Mouse (Mus musculus): ENCODE results near the gene Map3k10. TPM values are rescaled to one million over a fixed set of nuclear protein-coding genes. Genes with fewer than 3 reads are reported as not detected.
A peak's percentile ranks its signal among the peaks of the same experiment; 100 is the strongest.
"Not testable (repeated sequence)": the region's sequence is repeated elsewhere in the genome, so short reads cannot be mapped to it uniquely, and the experiment has no call there.

The Map3k10 gene
- polyA plus RNA-seq, 1 experiment from 2014 or later, result 6.9 TPM

DNA sequence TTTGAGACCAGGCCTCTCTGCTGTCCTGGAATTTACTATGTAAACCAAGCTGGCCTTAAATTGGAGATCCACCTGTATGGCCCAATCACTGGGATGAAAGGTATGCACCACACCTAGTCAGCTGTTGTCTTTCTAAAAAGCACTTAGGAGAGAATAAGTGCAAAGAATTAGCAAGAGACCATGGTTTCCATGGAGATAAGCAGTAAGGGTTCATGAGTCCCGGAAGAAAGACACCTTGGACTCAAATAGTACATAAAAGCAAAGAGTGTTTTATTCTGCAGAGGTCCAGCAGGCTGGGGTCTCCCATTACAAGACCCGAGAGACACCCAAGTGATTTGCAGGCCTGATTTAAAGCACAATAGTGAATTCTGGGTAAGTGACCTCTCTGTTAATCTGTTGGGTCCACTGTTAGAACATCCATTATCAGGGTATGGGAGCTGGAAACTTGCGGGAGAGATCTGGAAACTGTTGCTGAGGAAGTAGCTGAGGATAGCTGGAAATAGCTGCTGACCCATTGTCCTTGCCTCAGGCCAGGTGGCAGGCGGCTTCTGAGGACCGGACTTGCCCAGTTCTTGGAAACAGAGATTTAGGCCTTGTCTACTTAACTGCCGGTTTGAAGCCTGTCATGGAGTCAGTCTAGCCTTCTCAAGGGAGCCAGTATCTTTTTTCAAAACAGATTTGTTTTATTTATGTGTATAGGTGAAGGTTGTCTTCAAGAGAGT lies 27.0 kb downstream of the Map3k10 start:
- 77% methylated on average over 6 of the region's 6 CpGs for WGBS
- H3K9me3 ChIP-seq (ENCODE audit: low read depth, low read length), result no peaks in the 10 kb centered on the region
- no peaks in the 10 kb centered on the region for H3K4me1 ChIP-seq (ENCODE audit: insufficient read depth)
- no peak for TF ChIP-seq CTCF (IDR thresholded peaks at IDR 0.05; ENCODE audit: low read depth)
- ATAC-seq (ENCODE audit: insufficient read depth) (no peak), DNase-seq (no peak)
- H3K36me3 ChIP-seq (ENCODE audit: insufficient read depth), result no peaks in the 10 kb centered on the region
- H3K27ac ChIP-seq (ENCODE audit: low read depth), result no peak overlapping the region
- no peak overlapping the region for H3K4me2 ChIP-seq
- no peak overlapping the region for H3K9ac ChIP-seq
- H3K4me3 ChIP-seq (ENCODE audit: low read depth, low read length), result no peak overlapping the region
- peaks cover 9% of the 10 kb centered on the region for H3K27me3 ChIP-seq (ENCODE audit: insufficient read depth, low read length)

DNA sequence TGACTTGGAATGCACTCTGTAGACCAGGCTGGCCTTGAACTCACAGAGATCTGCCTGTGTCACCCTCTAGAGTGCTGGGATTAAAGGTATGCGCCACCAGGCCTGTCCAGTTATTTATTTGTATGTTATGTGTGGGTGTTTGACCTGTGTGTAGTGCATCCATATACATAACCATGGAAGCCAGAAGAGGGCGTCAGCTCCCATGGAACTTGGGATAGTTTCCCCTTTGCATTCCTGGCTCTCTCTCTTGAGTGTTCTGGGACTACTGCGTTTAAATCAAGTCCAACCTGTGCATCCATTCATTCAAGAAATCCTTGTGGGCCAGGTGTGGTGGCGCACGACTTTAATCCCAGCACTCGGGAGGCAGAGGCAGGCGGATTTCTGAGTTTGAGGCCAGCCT lies 27.9 kb downstream of the Map3k10 start:
- Histone ChIP-seq H3K4me2 (no peak overlapping the region), H3K4me3 (ENCODE audit: low read depth, low read length) (no peak overlapping the region)
- ATAC-seq (ENCODE audit: insufficient read depth), result no peak

DNA sequence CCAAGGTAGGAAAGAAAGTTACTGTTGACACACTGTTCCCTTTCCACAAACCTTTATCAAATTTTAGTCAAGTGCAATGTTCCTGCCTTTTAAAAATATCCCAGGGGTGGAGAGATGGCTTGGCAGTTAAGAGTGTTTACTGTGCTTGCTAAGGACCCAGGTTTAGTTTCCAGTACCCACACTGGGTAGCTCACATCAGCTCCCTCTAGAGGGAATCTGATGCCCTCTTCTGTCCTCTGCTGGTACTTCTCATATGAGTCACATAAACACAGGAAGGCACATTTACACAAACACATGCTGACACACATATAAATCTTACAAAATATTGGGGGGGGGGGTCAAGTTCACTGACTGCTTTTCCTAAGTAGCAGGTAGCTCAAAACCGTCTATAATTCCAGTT lies 29.9 kb downstream of the Map3k10 start:
- peak; percentile 31 for TF ChIP-seq CTCF (IDR thresholded peaks at IDR 0.05; ENCODE audit: low read depth)
- no peak for ATAC-seq (ENCODE audit: insufficient read depth)
- Histone ChIP-seq H3K4me1 (ENCODE audit: insufficient read depth) (no peaks in the 10 kb centered on the region), H3K36me3 (ENCODE audit: insufficient read depth) (peaks cover 4% of the 10 kb centered on the region; the same call in 1 of the 2 replicates), H3K27me3 (ENCODE audit: insufficient read depth, low read length) (no peaks in the 10 kb centered on the region), H3K4me3 (ENCODE audit: low read depth, low read length) (no peak overlapping the region), H3K4me2 (no peak overlapping the region), H3K9me3 (ENCODE audit: low read depth, low read length) (no peaks in the 10 kb centered on the region), H3K27ac (ENCODE audit: low read depth) (no peak overlapping the region), H3K9ac (no peak overlapping the region)
- peak; percentile 18 for DNase-seq
- WGBS, result 36% methylated on average over 1 of the region's 1 CpGs

More for the DNA sequence above, 27.9 kb downstream of the Map3k10 start:
- 82% methylated on average over 7 of the region's 7 CpGs for WGBS
- Histone ChIP-seq H3K36me3 (ENCODE audit: insufficient read depth) (no peaks in the 10 kb centered on the region), H3K9ac (no peak overlapping the region), H3K27me3 (ENCODE audit: insufficient read depth, low read length) (peaks cover 4% of the 10 kb centered on the region; the same call in 1 of the 2 replicates), H3K27ac (ENCODE audit: low read depth) (no peak overlapping the region), H3K4me1 (ENCODE audit: insufficient read depth) (no peaks in the 10 kb centered on the region), H3K9me3 (ENCODE audit: low read depth, low read length) (no peaks in the 10 kb centered on the region)
- DNase-seq, result no peak
- no peak for TF ChIP-seq CTCF (IDR thresholded peaks at IDR 0.05; ENCODE audit: low read depth)

DNA sequence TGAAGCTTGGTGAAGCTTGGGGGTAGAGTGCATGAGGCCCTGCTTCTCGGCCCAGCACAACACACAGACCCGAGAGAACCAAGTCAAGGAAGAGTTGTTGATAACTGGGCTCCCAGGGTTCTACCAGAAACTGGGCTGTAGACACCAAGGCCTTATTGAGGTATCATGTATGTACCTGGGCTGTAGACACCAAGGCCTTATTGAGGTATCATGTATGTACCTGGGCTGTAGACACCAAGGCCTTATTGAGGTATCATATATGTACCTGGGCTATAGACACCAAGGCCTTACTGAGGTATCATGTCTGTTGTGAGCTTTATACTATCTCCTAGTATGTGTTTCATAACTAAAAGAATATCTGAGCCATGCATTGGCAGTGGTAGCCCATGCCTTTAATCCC lies 39.3 kb downstream of the Map3k10 start:
- H3K27ac ChIP-seq (ENCODE audit: low read depth); ATAC-seq (ENCODE audit: insufficient read depth); H3K4me3 ChIP-seq (ENCODE audit: low read depth, low read length); DNase-seq; H3K9ac ChIP-seq; H3K4me1 ChIP-seq (ENCODE audit: insufficient read depth); H3K9me3 ChIP-seq (ENCODE audit: low read depth, low read length); H3K4me2 ChIP-seq; H3K27me3 ChIP-seq (ENCODE audit: insufficient read depth, low read length): not testable (repeated sequence)
- 96% methylated on average over 2 of the region's 2 CpGs for WGBS
- H3K36me3 ChIP-seq (ENCODE audit: insufficient read depth), result peaks cover 70% of the 10 kb centered on the region

DNA sequence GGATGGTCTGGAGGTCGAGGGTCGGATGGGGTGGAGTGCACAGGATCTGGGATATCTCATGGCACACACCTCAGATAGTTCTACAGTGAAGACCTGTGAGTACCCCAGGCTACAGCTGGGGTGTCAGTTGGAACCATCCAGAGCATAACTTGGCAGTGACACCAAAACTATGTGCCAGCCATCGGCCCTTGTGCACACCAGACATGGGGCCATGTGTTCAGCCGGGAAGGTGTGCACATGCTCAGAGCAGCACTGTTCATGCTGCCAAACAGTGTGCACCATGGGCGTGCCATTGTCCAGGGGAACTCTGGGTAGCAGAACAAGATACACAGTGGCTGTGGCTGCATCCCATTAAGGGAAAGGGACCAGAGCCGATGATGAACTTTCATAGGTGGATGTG lies 39.7 kb downstream of the Map3k10 start:
- Histone ChIP-seq H3K4me2 (no peak overlapping the region), H3K9me3 (ENCODE audit: low read depth, low read length) (no peaks in the 10 kb centered on the region), H3K9ac (no peak overlapping the region), H3K4me1 (ENCODE audit: insufficient read depth) (no peaks in the 10 kb centered on the region), H3K36me3 (ENCODE audit: insufficient read depth) (peaks cover 70% of the 10 kb centered on the region), H3K27me3 (ENCODE audit: insufficient read depth, low read length) (no peaks in the 10 kb centered on the region), H3K27ac (ENCODE audit: low read depth) (no peak overlapping the region), H3K4me3 (ENCODE audit: low read depth, low read length) (no peak overlapping the region)
- DNase-seq (no peak), ATAC-seq (ENCODE audit: insufficient read depth) (no peak)
- WGBS, result 92% methylated on average over 6 of the region's 6 CpGs
- no peak for TF ChIP-seq CTCF (IDR thresholded peaks at IDR 0.05; ENCODE audit: low read depth)

DNA sequence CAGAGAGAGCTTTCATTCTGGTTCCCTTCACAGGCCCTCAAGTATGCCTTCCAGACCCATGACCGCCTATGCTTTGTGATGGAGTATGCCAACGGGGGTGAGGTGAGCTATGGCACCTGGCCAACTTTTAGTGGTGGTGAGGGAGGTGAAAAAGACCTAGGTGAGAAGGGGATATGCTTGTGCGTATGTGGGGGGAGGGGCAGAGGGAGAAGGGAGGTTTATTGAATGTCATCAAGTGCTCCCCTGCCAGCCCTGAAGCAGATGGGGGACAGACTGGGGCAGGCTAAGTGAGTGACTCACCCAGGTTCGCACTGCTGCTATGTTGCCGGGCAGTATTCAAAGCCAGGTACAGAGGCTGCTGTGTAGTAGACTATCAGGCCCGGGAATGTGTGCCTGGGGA lies 41.2 kb downstream of the Map3k10 start:
- no peaks in the 10 kb centered on the region for H3K4me1 ChIP-seq (ENCODE audit: insufficient read depth)
- H3K9ac ChIP-seq, result no peak overlapping the region
- no peak overlapping the region for H3K27ac ChIP-seq (ENCODE audit: low read depth)
- no peak for TF ChIP-seq CTCF (IDR thresholded peaks at IDR 0.05; ENCODE audit: low read depth)
- no peak overlapping the region for H3K4me3 ChIP-seq (ENCODE audit: low read depth, low read length)
- no peaks in the 10 kb centered on the region for H3K9me3 ChIP-seq (ENCODE audit: low read depth, low read length)
- ATAC-seq (ENCODE audit: insufficient read depth) (no peak), DNase-seq (no peak)
- no peak overlapping the region for H3K4me2 ChIP-seq
- 87% methylated on average over 6 of the region's 6 CpGs for WGBS
- no peaks in the 10 kb centered on the region for H3K27me3 ChIP-seq (ENCODE audit: insufficient read depth, low read length)
- peaks cover 85% of the 10 kb centered on the region for H3K36me3 ChIP-seq (ENCODE audit: insufficient read depth)

DNA sequence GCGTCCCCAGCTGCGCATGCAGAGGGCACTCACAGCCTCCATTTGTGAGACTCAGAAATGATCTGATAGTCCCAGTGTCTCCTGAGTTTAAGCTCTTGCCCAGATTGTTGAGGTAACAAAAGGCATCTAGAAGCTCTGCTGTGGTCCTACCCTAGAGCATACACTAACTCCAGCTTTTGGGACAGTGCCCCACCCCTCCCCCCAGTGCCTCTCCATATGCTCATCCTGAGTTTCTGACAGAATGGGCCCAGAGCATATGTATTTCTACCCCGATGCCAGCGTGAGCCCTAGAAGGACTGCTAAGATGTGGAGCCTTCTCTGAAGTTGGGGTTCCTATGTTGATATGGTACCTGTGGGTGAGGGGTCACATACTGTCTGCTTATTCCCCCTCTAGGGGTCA lies 43.0 kb downstream of the Map3k10 start:
- no peak for TF ChIP-seq CTCF (IDR thresholded peaks at IDR 0.05; ENCODE audit: low read depth)
- no peak overlapping the region for H3K27ac ChIP-seq (ENCODE audit: low read depth)
- no peak overlapping the region for H3K4me2 ChIP-seq
- H3K4me3 ChIP-seq (ENCODE audit: low read depth, low read length), result no peak overlapping the region
- peaks cover 87% of the 10 kb centered on the region for H3K36me3 ChIP-seq (ENCODE audit: insufficient read depth)
- no peaks in the 10 kb centered on the region for H3K9me3 ChIP-seq (ENCODE audit: low read depth, low read length)
- no peak for ATAC-seq (ENCODE audit: insufficient read depth)
- H3K27me3 ChIP-seq (ENCODE audit: insufficient read depth, low read length), result no peaks in the 10 kb centered on the region
- WGBS, result over 99% methylated on average over 4 of the region's 4 CpGs
- no peak for DNase-seq
- H3K9ac ChIP-seq, result no peak overlapping the region
- no peaks in the 10 kb centered on the region for H3K4me1 ChIP-seq (ENCODE audit: insufficient read depth)

DNA sequence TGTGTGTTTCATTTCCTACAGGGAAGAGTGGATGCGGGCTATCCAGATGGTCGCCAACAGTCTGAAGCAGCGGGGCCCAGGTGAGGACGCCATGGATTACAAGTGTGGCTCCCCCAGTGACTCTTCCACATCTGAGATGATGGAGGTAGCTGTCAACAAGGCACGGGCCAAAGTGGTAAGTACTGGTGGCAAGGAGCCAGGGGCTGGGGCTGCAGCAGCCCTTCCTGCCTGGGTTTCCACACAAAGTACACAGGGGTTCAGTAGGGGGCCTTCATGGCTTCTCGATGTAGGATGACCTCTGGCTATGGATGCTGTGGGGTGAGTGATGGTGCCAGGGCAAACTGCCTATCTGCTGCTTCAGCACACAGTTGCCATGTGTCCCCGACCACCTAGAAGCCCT lies 45.6 kb downstream of the Map3k10 start:
- not testable (repeated sequence) for H3K27ac ChIP-seq (ENCODE audit: low read depth); H3K9ac ChIP-seq; H3K27me3 ChIP-seq (ENCODE audit: insufficient read depth, low read length); H3K4me1 ChIP-seq (ENCODE audit: insufficient read depth); H3K9me3 ChIP-seq (ENCODE audit: low read depth, low read length); ATAC-seq (ENCODE audit: insufficient read depth); H3K4me3 ChIP-seq (ENCODE audit: low read depth, low read length); DNase-seq; H3K4me2 ChIP-seq
- 94% methylated on average over 7 of the region's 7 CpGs for WGBS
- H3K36me3 ChIP-seq (ENCODE audit: insufficient read depth), result peaks cover 88% of the 10 kb centered on the region
